ENCODE assay signal across 24 mouse cellular contexts in the genomic region with DNA sequence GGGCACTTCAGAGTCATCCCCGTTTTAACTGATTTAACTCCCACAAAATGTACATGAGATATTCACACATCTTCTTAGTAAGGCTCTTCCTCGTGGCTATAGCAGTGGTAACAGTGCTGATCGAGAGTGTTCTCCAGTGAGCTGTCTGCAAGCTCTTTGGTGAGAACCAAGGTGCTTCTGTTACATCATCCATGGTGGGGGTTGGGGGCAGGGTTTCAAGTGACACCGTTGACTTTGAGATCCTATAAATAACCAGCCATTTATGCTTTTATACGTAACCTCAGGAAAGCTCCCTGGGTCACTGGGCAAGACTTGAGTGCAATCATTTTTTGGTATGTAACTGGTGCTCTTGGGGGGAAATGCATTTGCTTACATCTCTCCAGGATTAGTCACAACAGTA.
A peak's percentile ranks its signal among the peaks of the same experiment; 100 is the strongest.
DNase-seq lines count a peak whose midpoint lies in the region; ATAC-seq lines count a peak whose summit lies in the region.
"Had no signal": no experiment of that assay in that cellular context is flagged by ENCODE, and none has a peak within 500 bp of the region (broad histone marks: within the 10 kb centered on the region; RNA-seq: fewer than 3 reads in every experiment).

No protein-coding gene starts in this region.

- H3K9me3 ChIP-seq in heart, embryonic 11.5 days (replicated peaks; ENCODE audit: control insufficient read depth, low read length), result no peaks in the 10 kb centered on the region
- H3K9me3 ChIP-seq: embryonic facial prominence, embryonic 10.5 days; embryonic facial prominence, embryonic 12.5 days; forebrain, embryonic 13.5 days had no signal

- no peak overlapping the region for H3K4me2 ChIP-seq in heart, embryonic 11.5 days
- H3K4me2 ChIP-seq: embryonic facial prominence, embryonic 12.5 days; forebrain, embryonic 13.5 days had no signal

- no peaks in the 10 kb centered on the region for H3K36me3 ChIP-seq in heart, embryonic 11.5 days (ENCODE audit: control insufficient read depth, insufficient read depth, low read length)
- H3K36me3 ChIP-seq: embryonic facial prominence, embryonic 10.5 days; embryonic facial prominence, embryonic 12.5 days; G1E had no signal

- H3K27ac ChIP-seq in heart, embryonic 11.5 days (ENCODE audit: low read depth, low read length), result no peak overlapping the region
- H3K27ac ChIP-seq: embryonic facial prominence, embryonic 10.5 days; embryonic facial prominence, embryonic 12.5 days; forebrain, embryonic 13.5 days had no signal

- no peak overlapping the region for H3K4me3 ChIP-seq in heart, embryonic 11.5 days (ENCODE audit: low read depth, low read length)
- H3K4me3 ChIP-seq: embryonic facial prominence, embryonic 10.5 days; embryonic facial prominence, embryonic 12.5 days; forebrain, embryonic 13.5 days had no signal

- H3K4me1 ChIP-seq in heart, embryonic 11.5 days (ENCODE audit: control insufficient read depth, insufficient read depth, low read length), result no peaks in the 10 kb centered on the region
- H3K4me1 ChIP-seq: embryonic facial prominence, embryonic 10.5 days; embryonic facial prominence, embryonic 12.5 days; forebrain, embryonic 13.5 days had no signal

- no peaks in the 10 kb centered on the region for H3K27me3 ChIP-seq in heart, embryonic 11.5 days (ENCODE audit: control insufficient read depth, insufficient read depth, low read length)
- H3K27me3 ChIP-seq: CH12.LX; embryonic facial prominence, embryonic 12.5 days; forebrain, embryonic 13.5 days; Patski had no signal

- intact Hi-C loops in gastrocnemius, postnatal 36 days (cut with DNase I), result no loop called here

- 69% methylated on average over 5 of the region's 5 CpGs for WGBS in heart, embryonic 11.5 days (ENCODE audit: insufficient replicate concordance)

- no peak overlapping the region for H3K9ac ChIP-seq in heart, embryonic 11.5 days (ENCODE audit: low read depth, low read length)
- H3K9ac ChIP-seq: embryonic facial prominence, embryonic 12.5 days; forebrain, embryonic 13.5 days had no signal

- peak; percentile 60 for DNase-seq in gastrocnemius, adult 18-20 months (ENCODE audit: low spot score)
- no peak for DNase-seq in gastrocnemius, postnatal 10 days
- DNase-seq in gastrocnemius, adult 8-10 months (ENCODE audit: low spot score in 2 of 2), result peak; percentile 34 to 51
- no peak for DNase-seq in gastrocnemius, postnatal 36 days
- peak; percentile 55 for DNase-seq in heart, adult 11 months
- peak; percentile 78 for DNase-seq in skeletal muscle tissue, adult 2 months (ENCODE audit: low read depth, low spot score)
- DNase-seq: adrenal gland, adult 8-10 months; adrenal gland, postnatal 14 days; adrenal gland, postnatal 36 days; B cell, adult 2 months; cerebellum, adult 11-12 months; cerebellum, adult 2 months; cerebellum, adult 9-10 months; cerebellum, postnatal 10 days; cerebellum, postnatal 25 days had no signal

- ATAC-seq in heart, embryonic 11.5 days (replicated peaks; ENCODE audit: insufficient number of reproducible peaks, low FRiP score, low TSS enrichment), result no peak
- ATAC-seq: activated CD4-positive, CD25-positive, alpha-beta regulatory T cell, adult 4 months; CD4-positive, CD25-positive, alpha-beta regulatory T cell, adult 4 months; forebrain, embryonic 13.5 days; Patski had no signal

Comparison
In these comparisons a context has a peak if more than half of its experiments do, and no peak if none do; other contexts are left out.
1. DNase-seq: peak in gastrocnemius, adult 18-20 months (single experiment), gastrocnemius, adult 8-10 months (2 of 2), heart, adult 11 months (single experiment) and skeletal muscle tissue, adult 2 months (single experiment); none in gastrocnemius, postnatal 10 days (single experiment) and gastrocnemius, postnatal 36 days (0 of 2).